Mouse (Mus musculus) thymus, adult 2 months (tissue): ENCODE measurements at regions not wholly inside any gene's neighbourhood (a gene's known extent, or its start where the extent isn't known, plus 50 kb on each side); places are given as distances from the start of the nearest gene placed in this dataset.
"Not testable (repeated sequence)": the region's sequence is repeated elsewhere in the genome, so short reads cannot be mapped to it uniquely, and the experiment has no call there.

Source experiments
- DNase-seq: peaks from one replicate; pipeline ENCODE4 v3.0.0; 2021
- H3K27ac ChIP-seq: fragments of 200-500 bp; 2 replicates; pipeline ENCODE4 v1.5.1; 2012; ENCODE audit warnings: low read length, control low read depth; ENCODE audit not compliant: control insufficient read depth, insufficient read depth
- H3K27me3 ChIP-seq: fragments of 200-500 bp; 2 replicates; pipeline ENCODE4 v1.6.1; 2012; ENCODE audit warnings: mild to moderate bottlenecking, low read length, moderate library complexity, mixed read lengths; ENCODE audit not compliant: control insufficient read depth, insufficient read depth
- H3K36me3 ChIP-seq: fragments of 200-500 bp; 2 replicates; pipeline ENCODE4 v1.6.1; 2012; ENCODE audit warnings: mild to moderate bottlenecking, low read length, moderate library complexity; ENCODE audit not compliant: control insufficient read depth, insufficient read depth
- H3K4me1 ChIP-seq: fragments of 200-500 bp; replicated peaks from 2 replicates; pipeline ENCODE4 v1.6.1; 2012; ENCODE audit warnings: low read length; ENCODE audit not compliant: control insufficient read depth, insufficient read depth
- H3K4me3 ChIP-seq: fragments of 200-500 bp; 2 replicates; pipeline ENCODE4 v1.5.1; 2012; ENCODE audit warnings: mild to moderate bottlenecking, low read length, control low read depth, moderate library complexity; ENCODE audit not compliant: control insufficient read depth, insufficient read depth
- CTCF ChIP-seq: fragments of 200-500 bp; IDR thresholded peaks from 2 replicates; pipeline ENCODE4 v1.5.1; 2012; ENCODE audit warnings: mild to moderate bottlenecking, control low read depth, low read length, moderate library complexity, borderline replicate concordance; ENCODE audit not compliant: control insufficient read depth, poor library complexity, insufficient read depth; ENCODE audit errors: extremely low read depth
- POLR2A ChIP-seq: fragments of 200-500 bp; IDR thresholded peaks from 2 replicates; pipeline ENCODE4 v1.6.1; 2012; ENCODE audit warnings: mild to moderate bottlenecking, low read length, control low read depth, moderate library complexity; ENCODE audit not compliant: control insufficient read depth, poor library complexity, insufficient read depth; ENCODE audit errors: extremely low read depth
- WGBS: fragments of 180-500 bp; shearing (Covaris S2); methylation state at CpG from one replicate; pipeline ENCODE4 v1.1.7; 2018; 5-methylcytosine and 5-hydroxymethylcytosine counted together

DNA sequence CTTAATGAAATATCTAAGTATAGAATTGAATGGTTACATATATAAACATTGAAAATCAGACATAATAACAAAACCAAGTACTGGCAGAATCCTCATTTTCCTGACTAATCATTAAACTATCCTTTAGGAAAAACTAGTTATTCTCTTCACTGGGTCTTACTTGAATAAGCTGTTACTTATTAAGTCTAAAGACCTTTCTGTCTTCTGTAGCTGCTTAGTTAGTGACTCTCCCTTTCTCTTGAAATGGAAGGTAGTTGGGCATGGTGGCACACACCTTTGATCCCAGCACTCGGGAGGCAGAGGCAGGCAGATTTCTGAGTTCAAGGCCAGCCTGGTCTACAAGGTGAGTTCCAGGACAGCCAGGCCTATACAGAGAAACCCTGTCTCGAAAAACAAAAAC, 135.9 kb upstream of the Abcb5 start:
- H3K4me1 ChIP-seq, H3K27ac ChIP-seq, H3K27me3 ChIP-seq, H3K36me3 ChIP-seq, DNase-seq, H3K4me3 ChIP-seq: not testable (repeated sequence)
- WGBS: 89% methylated on average over 2 of the region's 2 CpGs

DNA sequence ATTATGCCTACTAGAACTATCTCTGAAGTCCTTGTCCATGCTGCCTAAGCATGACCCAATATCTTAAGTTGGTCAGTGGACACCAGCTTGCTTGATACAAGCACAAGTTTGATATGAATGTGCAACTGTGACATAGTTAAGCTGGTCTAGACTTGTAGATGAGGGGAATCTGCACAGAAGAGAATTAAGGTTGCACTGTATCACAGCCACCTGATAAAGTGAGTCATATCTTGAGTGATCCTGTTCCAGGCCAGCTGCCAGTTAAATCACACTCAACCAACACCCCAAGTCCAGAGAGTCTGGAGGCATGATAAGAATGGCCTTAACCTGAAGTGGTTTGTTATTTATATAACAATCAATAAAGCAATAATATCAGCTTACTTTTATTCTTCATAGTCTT, 133.5 kb upstream of the Abcb5 start:
- Histone ChIP-seq H3K27me3 (no peaks in the 10 kb centered on the region), H3K4me1 (no peaks in the 10 kb centered on the region), H3K4me3 (no peak overlapping the region), H3K36me3 (no peaks in the 10 kb centered on the region), H3K27ac (no peak overlapping the region)
- no peak for DNase-seq
- no peak for TF ChIP-seq POLR2A
- TF ChIP-seq CTCF: no peak

- Histone ChIP-seq H3K27ac (no peak overlapping the region), H3K4me3 (no peak overlapping the region), H3K36me3 (no peaks in the 10 kb centered on the region), H3K27me3 (no peaks in the 10 kb centered on the region), H3K4me1 (no peaks in the 10 kb centered on the region)
- no peak for TF ChIP-seq CTCF
- no peak for TF ChIP-seq POLR2A
- DNase-seq: no peak
- 63% methylated on average over 1 of the region's 1 CpGs for WGBS
Measured at GRCm38 (mm10) chr12:119097814-119098213, 131.6 kb upstream of the Abcb5 start.

DNA sequence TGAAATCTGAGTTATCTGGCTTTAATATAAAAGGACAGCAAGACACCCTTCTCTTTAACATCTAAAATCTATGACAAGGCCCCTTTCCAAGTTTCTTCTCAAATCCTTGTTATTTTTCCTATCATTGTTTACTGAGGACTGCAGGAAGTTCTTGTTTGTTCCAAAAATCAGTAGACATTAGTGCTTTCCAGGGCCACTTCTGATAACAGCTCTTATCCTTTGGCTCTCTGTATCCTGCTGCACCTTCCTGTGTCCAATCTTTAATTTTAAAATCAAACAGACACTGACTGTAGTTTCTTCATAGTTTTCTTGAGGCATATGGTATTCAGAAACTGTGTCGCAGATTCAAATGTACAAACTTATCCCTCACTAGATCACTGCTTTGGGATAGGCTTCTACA, 128.1 kb upstream of the Abcb5 start:
- no peak for TF ChIP-seq POLR2A
- no peak for TF ChIP-seq CTCF
- Histone ChIP-seq H3K27ac (no peak overlapping the region), H3K36me3 (no peaks in the 10 kb centered on the region), H3K27me3 (no peaks in the 10 kb centered on the region), H3K4me3 (no peak overlapping the region), H3K4me1 (no peaks in the 10 kb centered on the region)
- WGBS: 96% methylated on average over 1 of the region's 1 CpGs
- no peak for DNase-seq

GRCm38 (mm10) chr12:119093402-119093801, 127.2 kb upstream of the Abcb5 start:
- WGBS: 89% methylated on average over 2 of the region's 2 CpGs
- Histone ChIP-seq H3K36me3 (no peaks in the 10 kb centered on the region), H3K27ac (no peak overlapping the region), H3K4me1 (no peaks in the 10 kb centered on the region), H3K4me3 (no peak overlapping the region), H3K27me3 (no peaks in the 10 kb centered on the region)
- no peak for TF ChIP-seq POLR2A
- no peak for TF ChIP-seq CTCF
- no peak for DNase-seq

DNA sequence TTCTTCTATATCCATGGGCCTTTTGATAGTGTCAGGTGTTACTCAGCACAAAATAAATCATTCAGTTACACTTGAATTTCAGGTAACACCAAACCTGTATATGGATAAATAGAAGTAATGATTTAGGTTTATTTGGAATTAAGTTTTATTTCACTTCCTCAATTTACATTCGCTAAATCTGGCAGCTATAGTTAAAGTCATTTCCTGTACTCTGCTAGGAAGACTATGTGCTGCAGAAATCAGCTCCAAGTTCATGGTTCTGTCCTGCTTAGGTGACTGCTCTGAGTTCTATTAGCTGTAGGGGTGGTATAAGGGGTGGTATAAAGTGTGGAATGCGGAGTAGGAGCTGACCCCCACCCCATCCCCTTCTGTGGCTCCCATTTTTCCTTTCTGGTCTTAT, 123.1 kb upstream of the Abcb5 start:
- Histone ChIP-seq H3K4me1 (no peaks in the 10 kb centered on the region), H3K27ac (no peak overlapping the region), H3K27me3 (no peaks in the 10 kb centered on the region), H3K4me3 (no peak overlapping the region), H3K36me3 (no peaks in the 10 kb centered on the region)
- DNase-seq: no peak
- TF ChIP-seq CTCF (no peak), POLR2A (no peak)
- WGBS: 43% methylated on average over 2 of the region's 2 CpGs

DNA sequence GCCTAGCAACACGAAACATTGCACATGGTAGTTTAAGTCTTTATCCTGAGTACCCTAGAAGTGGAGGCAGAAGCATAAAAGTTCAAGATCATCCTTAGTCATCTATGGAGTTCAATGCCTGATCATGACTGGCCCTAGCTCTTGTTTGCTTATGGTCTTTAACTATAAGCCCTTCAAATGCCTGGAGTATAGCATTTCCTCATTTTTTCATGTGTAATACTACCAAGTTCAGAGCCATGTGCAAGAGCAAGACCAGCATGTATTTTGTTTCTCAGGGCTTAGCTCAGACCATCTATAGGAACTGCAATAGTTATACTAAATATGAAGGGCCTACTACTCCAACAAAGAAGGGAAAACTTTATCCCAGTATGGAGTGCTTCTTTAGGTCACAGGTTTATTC, 122.4 kb upstream of the Abcb5 start:
- H3K4me1 ChIP-seq: no peaks in the 10 kb centered on the region
- H3K27ac ChIP-seq: no peak overlapping the region
- no peak for TF ChIP-seq POLR2A
- TF ChIP-seq CTCF: no peak
- H3K27me3 ChIP-seq: no peaks in the 10 kb centered on the region
- no peak for DNase-seq
- H3K36me3 ChIP-seq: no peaks in the 10 kb centered on the region
- H3K4me3 ChIP-seq: no peak overlapping the region
- WGBS: 88% methylated on average over 1 of the region's 1 CpGs

DNA sequence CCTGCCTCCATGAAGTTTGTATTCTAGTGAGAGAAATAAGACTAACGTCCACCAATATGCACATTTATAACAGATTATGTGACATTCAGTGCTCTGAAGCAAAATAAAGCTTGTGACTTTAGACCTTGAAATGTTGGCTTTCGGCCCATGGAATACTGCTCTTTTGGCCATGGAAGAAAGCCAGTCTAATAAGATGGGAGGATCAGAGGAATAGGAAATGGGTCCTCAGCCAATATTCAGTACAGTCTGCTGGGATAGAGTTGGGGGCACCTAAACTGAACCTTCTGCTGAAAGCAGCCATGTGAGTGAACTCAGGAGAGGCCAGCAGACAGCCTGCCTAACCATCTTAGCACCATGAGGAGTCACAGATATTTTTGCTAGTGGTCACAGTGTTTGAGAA, 118.6 kb upstream of the Abcb5 start:
- no peak overlapping the region for H3K4me3 ChIP-seq
- 89% methylated on average over 2 of the region's 2 CpGs for WGBS
- no peak overlapping the region for H3K27ac ChIP-seq
- H3K36me3 ChIP-seq: no peaks in the 10 kb centered on the region
- DNase-seq: no peak
- H3K27me3 ChIP-seq: no peaks in the 10 kb centered on the region
- H3K4me1 ChIP-seq: no peaks in the 10 kb centered on the region
- TF ChIP-seq POLR2A (no peak), CTCF (no peak)
